ENCODE assay signal across 18 mouse cellular contexts in genomic region chr10:117518793-117519669, GRCm38 (mm10).
DNase-seq lines count a peak whose midpoint lies in the region; ATAC-seq and TF ChIP-seq lines count a peak whose summit lies in the region.
"Had no signal": no experiment of that assay in that cellular context is flagged by ENCODE, and none has a peak within 500 bp of the region (broad histone marks: within the 10 kb centered on the region; RNA-seq: fewer than 3 reads in every experiment).

No protein-coding gene starts in this region.

- H3K9ac ChIP-seq in kidney, embryonic 15.5 days: no peak overlapping the region
- no peak overlapping the region for H3K9ac ChIP-seq in midbrain, embryonic 11.5 days (ENCODE audit: low read length)
- H3K9ac ChIP-seq in midbrain, embryonic 14.5 days (replicated peaks; ENCODE audit: low read length): no peak overlapping the region
- H3K9ac ChIP-seq in embryonic facial prominence, embryonic 15.5 days: no peak overlapping the region
- no peak overlapping the region for H3K9ac ChIP-seq in stomach, postnatal 0 days (ENCODE audit: low read length)
- H3K9ac ChIP-seq: liver, embryonic 12.5 days; lung, embryonic 14.5 days had no signal

- no peak overlapping the region for H3K4me2 ChIP-seq in kidney, embryonic 15.5 days
- no peak overlapping the region for H3K4me2 ChIP-seq in midbrain, embryonic 11.5 days
- H3K4me2 ChIP-seq in midbrain, embryonic 14.5 days (ENCODE audit: low read length): no peak overlapping the region
- H3K4me2 ChIP-seq in embryonic facial prominence, embryonic 15.5 days (replicated peaks): no peak overlapping the region
- no peak overlapping the region for H3K4me2 ChIP-seq in stomach, postnatal 0 days (replicated peaks; ENCODE audit: low read depth)
- H3K4me2 ChIP-seq: liver, embryonic 12.5 days; lung, embryonic 14.5 days had no signal

- H3K4me3 ChIP-seq in kidney, embryonic 15.5 days (replicated peaks): no peak overlapping the region
- no peak overlapping the region for H3K4me3 ChIP-seq in midbrain, embryonic 11.5 days (ENCODE audit: low read depth, low read length)
- H3K4me3 ChIP-seq in midbrain, embryonic 14.5 days (replicated peaks; ENCODE audit: low read depth, low read length): no peak overlapping the region
- no peak overlapping the region for H3K4me3 ChIP-seq in embryonic facial prominence, embryonic 15.5 days (replicated peaks)
- no peak overlapping the region for H3K4me3 ChIP-seq in stomach, postnatal 0 days (ENCODE audit: low read depth, low read length)
- H3K4me3 ChIP-seq: left cerebral cortex, adult 2 months; liver, embryonic 12.5 days had no signal

- H3K36me3 ChIP-seq in kidney, embryonic 15.5 days: no peaks in the 10 kb centered on the region
- H3K36me3 ChIP-seq in midbrain, embryonic 11.5 days (ENCODE audit: control insufficient read depth, insufficient read depth, low read length): no peaks in the 10 kb centered on the region
- no peaks in the 10 kb centered on the region for H3K36me3 ChIP-seq in midbrain, embryonic 14.5 days (ENCODE audit: control insufficient read depth, insufficient read depth, low read length)
- H3K36me3 ChIP-seq in embryonic facial prominence, embryonic 15.5 days: no peaks in the 10 kb centered on the region
- H3K36me3 ChIP-seq in stomach, postnatal 0 days (ENCODE audit: control insufficient read depth, insufficient read depth, low read length): no peaks in the 10 kb centered on the region
- H3K36me3 ChIP-seq: liver, embryonic 12.5 days had no signal

- H3K4me1 ChIP-seq in kidney, embryonic 15.5 days: peaks cover 51% of the 10 kb centered on the region
- peaks cover 4% of the 10 kb centered on the region; the same call in 1 of the 2 replicates for H3K4me1 ChIP-seq in midbrain, embryonic 11.5 days (ENCODE audit: control insufficient read depth, insufficient read depth, low read length)
- H3K4me1 ChIP-seq in midbrain, embryonic 14.5 days (ENCODE audit: control insufficient read depth, insufficient read depth, low read length): no peaks in the 10 kb centered on the region
- peaks cover 9% of the 10 kb centered on the region for H3K4me1 ChIP-seq in embryonic facial prominence, embryonic 15.5 days
- no peaks in the 10 kb centered on the region for H3K4me1 ChIP-seq in stomach, postnatal 0 days (replicated peaks; ENCODE audit: control insufficient read depth, insufficient read depth)

- no peak for DNase-seq in kidney, adult 9 months
- peak; percentile 78 for DNase-seq in midbrain, embryonic 11.5 days (ENCODE audit: low spot score, missing footprints)
- no peak for DNase-seq in midbrain, embryonic 14.5 days
- no peak for DNase-seq in stomach, postnatal 0 days (ENCODE audit: low spot score)
- DNase-seq in right cerebral cortex, postnatal 14 days: no peak
- DNase-seq: adrenal gland, adult 8-10 months; cerebellum, adult 9-11 months; gastrocnemius, postnatal 10 days; heart, adult 11 months; heart, postnatal 36 days; layer of hippocampus, adult 9-11 months; lung, embryonic 14.5 days; right cerebral cortex, postnatal 4 days had no signal

- peak overlapping the region; percentile 68 for H3K27ac ChIP-seq in kidney, embryonic 15.5 days
- no peak overlapping the region for H3K27ac ChIP-seq in midbrain, embryonic 11.5 days (ENCODE audit: low read depth, low read length)
- no peak overlapping the region for H3K27ac ChIP-seq in midbrain, embryonic 14.5 days (replicated peaks; ENCODE audit: low read depth, low read length)
- H3K27ac ChIP-seq in embryonic facial prominence, embryonic 15.5 days (replicated peaks): peak overlapping the region; percentile 58
- 0 out of 2 replicates have a peak overlapping the region, but pooled peaks have one; percentile 24 for H3K27ac ChIP-seq in stomach, postnatal 0 days (replicated peaks)
- H3K27ac ChIP-seq: left cerebral cortex, adult 2 months; liver, embryonic 12.5 days had no signal

- no peak for TF ChIP-seq CTCF in stomach, postnatal 0 days (IDR thresholded peaks at IDR 0.05; ENCODE audit: low read depth)

- TF ChIP-seq EP300 in stomach, postnatal 0 days (optimal IDR thresholded peaks at IDR 0.05): no peak

- 53% methylated on average over 15 of the region's 15 CpGs for WGBS in kidney, embryonic 15.5 days
- 68% methylated on average over 15 of the region's 15 CpGs for WGBS in midbrain, embryonic 11.5 days
- 60% methylated on average over 15 of the region's 15 CpGs for WGBS in midbrain, embryonic 14.5 days
- WGBS in embryonic facial prominence, embryonic 15.5 days: 55% methylated on average over 15 of the region's 15 CpGs
- WGBS in stomach, postnatal 0 days: 60% methylated on average over 15 of the region's 15 CpGs

- no peaks in the 10 kb centered on the region for H3K27me3 ChIP-seq in kidney, embryonic 15.5 days
- no peaks in the 10 kb centered on the region for H3K27me3 ChIP-seq in midbrain, embryonic 11.5 days (ENCODE audit: control insufficient read depth, insufficient read depth, low read length)
- H3K27me3 ChIP-seq in midbrain, embryonic 14.5 days (ENCODE audit: control insufficient read depth, insufficient read depth, low read length): no peaks in the 10 kb centered on the region
- no peaks in the 10 kb centered on the region for H3K27me3 ChIP-seq in embryonic facial prominence, embryonic 15.5 days
- H3K27me3 ChIP-seq in stomach, postnatal 0 days (ENCODE audit: control insufficient read depth, insufficient read depth, low read length): no peaks in the 10 kb centered on the region
- H3K27me3 ChIP-seq: liver, embryonic 12.5 days had no signal

- H3K9me3 ChIP-seq in kidney, embryonic 15.5 days (replicated peaks): no peaks in the 10 kb centered on the region
- H3K9me3 ChIP-seq in midbrain, embryonic 11.5 days (ENCODE audit: control insufficient read depth, low read length): no peaks in the 10 kb centered on the region
- H3K9me3 ChIP-seq in midbrain, embryonic 14.5 days (ENCODE audit: control insufficient read depth, low read length): no peaks in the 10 kb centered on the region
- no peaks in the 10 kb centered on the region for H3K9me3 ChIP-seq in embryonic facial prominence, embryonic 15.5 days (replicated peaks)
- no peaks in the 10 kb centered on the region for H3K9me3 ChIP-seq in stomach, postnatal 0 days (ENCODE audit: control insufficient read depth, low read length)
- H3K9me3 ChIP-seq: liver, embryonic 12.5 days had no signal

- ATAC-seq in kidney, embryonic 15.5 days (replicated peaks; ENCODE audit: low FRiP score): 0 out of 2 replicates have a peak, but pooled peaks have one; percentile 2
- no peak for ATAC-seq in midbrain, embryonic 11.5 days (ENCODE audit: low FRiP score)
- no peak for ATAC-seq in midbrain, embryonic 14.5 days (ENCODE audit: low FRiP score, low TSS enrichment)
- no peak for ATAC-seq in embryonic facial prominence, embryonic 15.5 days (ENCODE audit: insufficient number of reproducible peaks, low FRiP score, low TSS enrichment, low read depth)
- ATAC-seq in stomach, postnatal 0 days (ENCODE audit: low FRiP score, low TSS enrichment): peak; percentile 42; the same call in 1 of the 2 replicates
- ATAC-seq: hindbrain, embryonic 16.5 days; liver, embryonic 12.5 days had no signal

Comparison
In these comparisons a context has a peak if more than half of its experiments do, and no peak if none do; other contexts are left out.
1. ATAC-seq: peak in kidney, embryonic 15.5 days (single experiment) and stomach, postnatal 0 days (single experiment); none in midbrain, embryonic 11.5 days (single experiment), midbrain, embryonic 14.5 days (single experiment) and embryonic facial prominence, embryonic 15.5 days (single experiment).
2. H3K27ac ChIP-seq: peak in kidney, embryonic 15.5 days (single experiment), embryonic facial prominence, embryonic 15.5 days (single experiment) and stomach, postnatal 0 days (single experiment); none in midbrain, embryonic 11.5 days (single experiment) and midbrain, embryonic 14.5 days (single experiment).